Mouse (Mus musculus) liver, adult 2 months (tissue): ENCODE data around the gene Ints13.

Source experiments
- CTCF ChIP-seq: fragments of 200-500 bp; IDR thresholded peaks from 2 replicates; pipeline ENCODE4 v1.5.1; 2011; ENCODE audit warnings: low read depth, low read length, control low read depth
- POLR2A ChIP-seq: fragments of 200-500 bp; IDR thresholded peaks from 2 replicates; pipeline ENCODE4 v1.6.1; 2011; ENCODE audit warnings: low read length, control low read depth; ENCODE audit not compliant: insufficient read depth; ENCODE audit errors: extremely low read depth

GRCm38 (mm10) chr6:146580381-146580926, 2.8 kb upstream of the Ints13 start:
- no peak for TF ChIP-seq CTCF
- TF ChIP-seq POLR2A = no peak
